Mouse (Mus musculus) lung, postnatal 0 days (tissue): ENCODE results near the gene Prkaca.

Experiments used
- CTCF ChIP-seq: IDR thresholded peaks from 2 replicates; pipeline ENCODE4 v1.5.1; 2016; ENCODE audit warnings: antibody characterized with exemption, mild to moderate bottlenecking
- EP300 ChIP-seq: IDR thresholded peaks from 2 replicates; pipeline ENCODE4 v1.6.1; 2016; ENCODE audit warnings: antibody characterized with exemption, mild to moderate bottlenecking, control low read depth

DNA sequence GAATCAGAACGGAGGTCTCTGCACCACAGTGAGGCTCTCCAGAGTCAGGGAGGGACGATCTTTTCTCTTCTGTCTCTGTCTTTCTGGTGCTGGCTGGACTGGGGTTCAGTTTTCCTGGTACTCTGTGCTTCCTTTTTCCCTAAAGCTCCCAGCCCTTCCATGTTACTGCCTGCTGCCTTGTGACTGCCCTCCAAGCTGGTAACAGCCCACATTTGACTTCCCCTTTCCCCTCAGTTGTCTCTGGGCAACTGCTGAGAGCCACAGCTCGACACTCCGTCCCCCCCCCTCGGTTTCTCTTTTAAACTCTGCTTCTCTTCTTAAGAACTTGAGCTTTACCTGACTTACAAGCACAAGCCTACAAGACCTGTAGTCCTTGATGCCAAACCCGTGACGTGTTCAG lies 16.4 kb downstream of the Prkaca start:
- TF ChIP-seq CTCF (no peak), EP300 (no peak)
